Mouse (Mus musculus): ENCODE data around the gene Larp1b. TPM values are rescaled to one million over a fixed set of nuclear protein-coding genes. Genes with fewer than 3 reads are reported as not detected.

The Larp1b gene
- total and polyA plus RNA-seq, 2 experiments from 2014 or later = 2.9 to 11.0 TPM

DNA sequence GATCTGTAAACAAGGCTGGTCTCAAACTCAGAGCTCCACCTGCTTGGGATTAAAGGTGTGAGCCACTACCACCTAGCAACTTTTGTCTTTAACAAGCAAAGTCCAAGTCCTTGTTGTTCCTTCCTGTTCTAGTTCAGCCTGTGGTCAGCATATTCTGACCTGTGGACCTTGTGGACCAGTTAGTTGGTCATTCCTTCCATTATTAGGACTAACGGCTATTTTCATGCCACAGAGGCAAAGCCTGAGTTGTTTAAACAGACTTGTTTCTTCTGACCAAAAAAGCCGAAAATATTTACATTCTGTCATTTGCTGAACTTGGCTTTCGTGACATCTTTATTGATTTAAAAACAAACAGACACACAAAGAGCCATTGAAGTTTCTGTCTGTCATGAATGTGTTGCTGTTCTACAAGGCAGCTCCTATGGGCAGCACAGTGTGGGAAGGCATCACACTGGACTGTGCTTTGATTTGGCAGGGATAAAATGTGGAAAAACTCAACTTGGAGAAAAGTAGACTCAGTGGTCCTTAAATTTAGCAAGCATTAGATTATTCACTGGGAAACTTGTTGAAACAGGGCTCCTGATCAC lies 68.5 kb downstream of the Larp1b start:
- 81% methylated on average over 3 of the region's 3 CpGs for WGBS
- no peak overlapping the region for H3K4me2 ChIP-seq (ENCODE audit: low read depth)

DNA sequence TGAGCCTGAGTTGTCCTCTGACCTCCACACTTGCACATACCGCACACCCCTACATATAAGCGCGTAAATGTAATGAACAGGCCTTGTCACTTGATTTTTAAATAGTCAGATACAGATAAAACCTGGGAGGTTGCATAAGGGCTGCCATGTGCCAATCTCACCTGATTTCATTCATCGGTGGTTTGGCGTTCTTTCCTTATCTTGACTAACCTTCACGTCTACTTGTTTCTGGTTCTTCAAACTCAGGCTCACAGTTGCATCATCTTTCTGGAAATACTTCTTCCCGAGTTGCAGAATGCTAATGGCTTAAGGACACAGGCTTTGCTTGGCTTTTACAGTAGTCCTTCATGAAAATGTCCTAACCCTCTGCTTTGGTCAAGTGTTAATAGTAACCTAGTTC lies 71.1 kb downstream of the Larp1b start:
- Histone ChIP-seq H3K9me3 (ENCODE audit: low read length) (no peaks in the 10 kb centered on the region), H3K27me3 (ENCODE audit: insufficient read depth, low read length) (no peaks in the 10 kb centered on the region), H3K27ac (ENCODE audit: low read depth, low read length) (no peak overlapping the region), H3K36me3 (ENCODE audit: insufficient read depth) (no peaks in the 10 kb centered on the region), H3K4me2 (ENCODE audit: low read depth) (no peak overlapping the region), H3K9ac (no peak overlapping the region), H3K4me1 (ENCODE audit: insufficient read depth) (0 out of 2 replicates have a peak, but pooled peaks cover 5% of the 10 kb centered on the region), H3K4me3 (ENCODE audit: low read depth, low read length) (no peak overlapping the region)
- ATAC-seq (no peak), DNase-seq (no peak)
- 96% methylated on average over 7 of the region's 7 CpGs for WGBS
- TF ChIP-seq CTCF (IDR thresholded peaks at IDR 0.05; ENCODE audit: low read depth) = no peak

More for the DNA sequence above, 68.5 kb downstream of the Larp1b start:
- Histone ChIP-seq H3K27ac (ENCODE audit: low read depth, low read length) (no peak overlapping the region), H3K27me3 (ENCODE audit: insufficient read depth, low read length) (no peaks in the 10 kb centered on the region), H3K4me1 (ENCODE audit: insufficient read depth) (0 out of 2 replicates have a peak, but pooled peaks cover 5% of the 10 kb centered on the region), H3K9me3 (ENCODE audit: low read length) (no peaks in the 10 kb centered on the region), H3K36me3 (ENCODE audit: insufficient read depth) (no peaks in the 10 kb centered on the region), H3K4me3 (ENCODE audit: low read depth, low read length) (no peak overlapping the region), H3K9ac (no peak overlapping the region)
- no peak for TF ChIP-seq CTCF (IDR thresholded peaks at IDR 0.05; ENCODE audit: low read depth)
- DNase-seq (no peak), ATAC-seq (no peak)

DNA sequence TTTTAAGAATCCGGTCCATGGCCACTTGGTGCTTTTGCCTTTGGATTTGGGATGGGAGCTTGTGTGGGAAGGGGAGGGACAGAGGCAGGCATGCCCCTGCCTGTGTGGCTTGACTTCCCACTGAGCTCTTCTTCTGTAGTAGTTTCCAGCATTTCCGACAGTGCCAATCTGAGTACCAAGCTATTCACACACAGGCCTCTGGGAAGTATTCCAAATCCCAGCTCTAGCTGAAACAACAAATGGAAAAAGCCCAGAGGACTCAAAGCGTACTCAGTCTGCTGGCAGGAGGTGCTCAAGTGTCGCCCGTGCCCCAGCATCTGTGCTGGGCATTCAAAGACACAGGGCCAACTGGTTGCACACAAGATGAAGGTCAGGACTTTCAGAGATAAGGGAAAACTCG lies 72.4 kb downstream of the Larp1b start:
- no peak overlapping the region for H3K27ac ChIP-seq (ENCODE audit: low read depth, low read length)
- H3K27me3 ChIP-seq (ENCODE audit: insufficient read depth, low read length) = no peaks in the 10 kb centered on the region
- H3K4me2 ChIP-seq (ENCODE audit: low read depth) = no peak overlapping the region
- ATAC-seq (peak; percentile 85), DNase-seq (peak; percentile 67)
- H3K36me3 ChIP-seq (ENCODE audit: insufficient read depth) = no peaks in the 10 kb centered on the region
- no peaks in the 10 kb centered on the region for H3K9me3 ChIP-seq (ENCODE audit: low read length)
- no peak overlapping the region for H3K4me3 ChIP-seq (ENCODE audit: low read depth, low read length)
- WGBS = 32% methylated on average over 6 of the region's 6 CpGs
- no peak for TF ChIP-seq CTCF (IDR thresholded peaks at IDR 0.05; ENCODE audit: low read depth)
- 0 out of 2 replicates have a peak, but pooled peaks cover 5% of the 10 kb centered on the region for H3K4me1 ChIP-seq (ENCODE audit: insufficient read depth)
- no peak overlapping the region for H3K9ac ChIP-seq

DNA sequence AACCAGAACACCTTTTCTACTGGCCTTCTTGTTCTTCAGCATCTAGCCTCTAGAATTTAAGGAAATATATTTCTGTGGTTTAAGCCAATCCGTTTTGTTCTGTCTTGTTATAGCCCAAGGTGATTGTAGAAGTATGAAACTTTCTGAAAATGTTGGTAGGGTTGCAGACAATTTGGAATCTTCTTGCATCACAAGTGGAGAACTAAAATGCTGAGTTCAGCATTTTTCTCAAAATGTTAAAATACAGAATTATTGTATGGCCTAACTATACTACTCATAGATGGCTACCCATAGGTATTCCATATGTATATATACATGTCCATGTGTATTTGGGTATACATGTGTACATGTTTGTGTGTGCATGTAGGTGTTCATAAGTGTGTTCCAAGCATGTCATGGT lies 81.1 kb downstream of the Larp1b start:
- no peaks in the 10 kb centered on the region for H3K27me3 ChIP-seq (ENCODE audit: insufficient read depth, low read length)
- H3K27ac ChIP-seq (ENCODE audit: low read depth, low read length) = no peak overlapping the region
- H3K36me3 ChIP-seq (ENCODE audit: insufficient read depth) = no peaks in the 10 kb centered on the region
- no peaks in the 10 kb centered on the region for H3K4me1 ChIP-seq (ENCODE audit: insufficient read depth)
- no peak overlapping the region for H3K4me3 ChIP-seq (ENCODE audit: low read depth, low read length)
- no peak overlapping the region for H3K9ac ChIP-seq
- TF ChIP-seq CTCF (IDR thresholded peaks at IDR 0.05; ENCODE audit: low read depth) = no peak
- no peak overlapping the region for H3K4me2 ChIP-seq (ENCODE audit: low read depth)
- no peaks in the 10 kb centered on the region for H3K9me3 ChIP-seq (ENCODE audit: low read length)
- WGBS = 93% methylated on average over 1 of the region's 1 CpGs
- ATAC-seq = no peak
- no peak for DNase-seq

DNA sequence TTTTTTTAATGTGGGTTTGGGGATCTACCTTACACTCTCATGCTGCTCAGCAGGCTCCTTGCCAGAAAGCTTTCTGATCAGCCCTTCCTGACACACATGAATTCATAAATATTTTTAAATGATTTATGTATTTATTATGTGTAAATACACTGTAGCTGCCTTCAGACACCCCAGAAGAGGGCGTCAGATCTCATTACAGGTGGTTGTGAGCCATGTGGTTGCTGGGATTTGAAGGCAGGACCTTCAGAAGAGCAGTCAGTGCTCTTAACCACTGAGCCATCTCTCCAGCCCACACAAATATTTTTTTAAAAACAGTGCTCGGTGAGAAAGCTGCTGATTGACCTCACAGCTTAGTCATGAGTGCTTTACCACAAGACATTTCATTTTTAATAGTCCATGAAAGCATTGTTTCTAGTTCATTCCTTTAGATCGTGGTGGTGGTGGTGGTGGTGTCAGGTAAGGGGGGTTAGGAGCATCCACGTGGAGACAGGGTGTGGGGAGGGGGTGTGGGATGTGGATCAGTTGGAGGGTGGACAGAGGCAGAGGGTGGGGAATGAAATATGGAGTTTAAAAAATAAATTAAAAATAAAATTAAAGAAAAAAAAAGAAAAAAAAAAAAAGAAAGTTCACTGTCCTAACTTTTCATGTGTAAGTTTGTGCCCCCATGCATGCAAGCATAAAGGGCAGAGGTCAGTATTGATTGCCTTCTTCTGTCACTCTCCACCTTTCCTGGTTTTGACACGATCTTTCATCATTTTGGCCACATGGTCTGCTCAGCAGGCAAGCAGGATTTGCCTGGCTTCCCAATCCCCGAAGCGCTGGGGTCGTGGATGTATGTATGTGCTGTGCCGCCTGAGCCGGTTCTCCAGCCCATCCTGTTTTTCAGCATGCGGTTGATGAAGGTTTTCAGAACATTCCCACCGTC lies 81.9 kb downstream of the Larp1b start:
- no peaks in the 10 kb centered on the region for H3K4me1 ChIP-seq (ENCODE audit: insufficient read depth)
- no peak for ATAC-seq
- H3K36me3 ChIP-seq (ENCODE audit: insufficient read depth) = no peaks in the 10 kb centered on the region
- no peak overlapping the region for H3K9ac ChIP-seq
- no peak overlapping the region for H3K4me3 ChIP-seq (ENCODE audit: low read depth, low read length)
- no peak for DNase-seq
- no peaks in the 10 kb centered on the region for H3K27me3 ChIP-seq (ENCODE audit: insufficient read depth, low read length)
- TF ChIP-seq CTCF (IDR thresholded peaks at IDR 0.05; ENCODE audit: low read depth) = no peak
- no peaks in the 10 kb centered on the region for H3K9me3 ChIP-seq (ENCODE audit: low read length)
- WGBS = 83% methylated on average over 12 of the region's 12 CpGs
- no peak overlapping the region for H3K4me2 ChIP-seq (ENCODE audit: low read depth)
- H3K27ac ChIP-seq (ENCODE audit: low read depth, low read length) = no peak overlapping the region

DNA sequence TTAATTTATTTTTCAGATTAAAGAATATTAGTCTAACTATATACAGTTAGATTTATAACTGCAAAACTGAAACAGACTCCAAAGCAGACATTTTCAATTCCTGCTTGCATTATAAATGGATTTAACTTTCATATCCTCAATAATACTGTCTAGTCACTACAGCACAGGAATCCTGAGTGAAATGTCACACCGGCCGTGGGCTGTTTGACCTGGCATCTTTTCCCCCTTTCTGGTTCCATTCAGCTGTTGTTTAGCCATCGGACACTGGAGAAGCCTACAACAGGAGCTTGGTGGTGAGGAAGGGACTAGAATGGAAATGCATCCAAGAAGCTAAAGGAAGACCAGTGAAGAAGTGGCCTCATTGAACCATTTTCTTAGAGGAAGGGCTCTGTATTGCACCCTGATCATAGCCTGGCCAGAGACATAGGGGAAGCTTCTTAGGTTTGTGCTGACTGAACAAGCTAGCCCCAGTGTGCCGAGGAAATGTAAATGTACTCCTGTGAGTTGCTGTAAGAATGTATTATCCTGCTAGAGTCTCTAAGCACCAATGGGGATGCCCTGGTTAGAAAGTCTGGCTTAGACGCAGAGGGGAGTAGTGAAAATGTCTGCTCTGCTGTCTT lies 88.8 kb downstream of the Larp1b start:
- Histone ChIP-seq H3K4me1 (ENCODE audit: insufficient read depth) (no peaks in the 10 kb centered on the region), H3K36me3 (ENCODE audit: insufficient read depth) (no peaks in the 10 kb centered on the region), H3K4me2 (ENCODE audit: low read depth) (no peak overlapping the region), H3K4me3 (ENCODE audit: low read depth, low read length) (no peak overlapping the region), H3K27ac (ENCODE audit: low read depth, low read length) (no peak overlapping the region), H3K9me3 (ENCODE audit: low read length) (no peaks in the 10 kb centered on the region), H3K27me3 (ENCODE audit: insufficient read depth, low read length) (no peaks in the 10 kb centered on the region), H3K9ac (no peak overlapping the region)
- DNase-seq (no peak), ATAC-seq (no peak)
- no peak for TF ChIP-seq CTCF (IDR thresholded peaks at IDR 0.05; ENCODE audit: low read depth)
- 55% methylated on average over 5 of the region's 5 CpGs for WGBS

DNA sequence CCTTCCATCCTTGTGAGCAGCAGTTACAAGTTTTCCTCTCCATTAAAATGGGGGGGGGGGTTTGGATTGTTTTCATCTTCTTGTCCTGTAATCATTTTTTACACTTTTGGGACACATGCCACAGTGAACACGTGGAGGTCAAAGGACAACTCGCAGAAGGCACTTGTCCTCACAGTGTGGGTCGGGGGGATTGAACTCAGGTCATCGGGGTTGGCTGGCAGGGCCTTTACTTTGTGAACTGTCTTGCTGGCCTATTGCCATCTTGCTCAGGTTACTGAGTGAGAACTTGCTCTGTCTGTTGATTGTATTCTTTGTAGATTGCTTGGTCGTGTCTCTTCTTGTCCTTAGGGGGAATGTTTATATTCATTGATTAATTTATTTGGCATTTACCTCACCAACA lies 91.6 kb downstream of the Larp1b start:
- Histone ChIP-seq H3K9me3 (ENCODE audit: low read length) (no peaks in the 10 kb centered on the region), H3K4me3 (ENCODE audit: low read depth, low read length) (no peak overlapping the region), H3K9ac (no peak overlapping the region), H3K27me3 (ENCODE audit: insufficient read depth, low read length) (no peaks in the 10 kb centered on the region), H3K36me3 (ENCODE audit: insufficient read depth) (no peaks in the 10 kb centered on the region), H3K27ac (ENCODE audit: low read depth, low read length) (no peak overlapping the region), H3K4me1 (ENCODE audit: insufficient read depth) (no peaks in the 10 kb centered on the region), H3K4me2 (ENCODE audit: low read depth) (no peak overlapping the region)
- WGBS = 71% methylated on average over 5 of the region's 5 CpGs
- DNase-seq (no peak), ATAC-seq (no peak)
- TF ChIP-seq CTCF (IDR thresholded peaks at IDR 0.05; ENCODE audit: low read depth) = no peak
